ENCODE assay signal across 1 mouse cellular context in the genomic region with DNA sequence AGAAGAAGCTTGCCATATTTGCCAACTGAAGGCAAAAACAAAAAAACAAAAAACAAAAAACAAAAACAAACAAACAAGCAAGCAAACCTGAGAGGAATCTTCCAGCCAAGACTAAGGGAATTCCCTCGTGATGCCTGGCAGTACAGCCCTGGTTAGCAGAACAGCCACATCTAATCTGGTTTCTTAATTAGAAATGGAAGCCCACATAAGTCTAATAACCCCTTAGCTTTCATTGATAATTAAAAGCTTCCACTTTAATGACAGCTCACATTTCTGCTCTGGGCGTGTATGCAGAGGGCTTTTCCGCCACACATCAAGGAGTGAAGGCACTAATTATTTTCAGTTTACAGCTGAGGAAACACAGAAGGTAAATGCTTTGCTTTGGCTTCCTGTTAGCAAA.
TF ChIP-seq lines count a peak whose summit lies in the region.

No protein-coding gene starts in this region.

TF ChIP-seq in CH12.LX, 34 proteins besides CTCF, POLR2A, EP300 and RAD21:
- TF ChIP-seq MYC (IDR thresholded peaks at IDR 0.05; ENCODE audit: low read depth, low read length) (0 out of 2 replicates have a peak, but pooled peaks have one; percentile 9), USF1 (IDR thresholded peaks at IDR 0.05; ENCODE audit: low read depth, low read length) (no peak), ZNF384 (IDR thresholded peaks at IDR 0.05; ENCODE audit: low read depth, low read length) (no peak)
